Mouse (Mus musculus) MEL (cell line): ENCODE results near the gene Thg1l. TPM values are rescaled to one million over a fixed set of nuclear protein-coding genes. Genes with fewer than 3 reads are reported as not detected.

Source experiments
- DNase-seq: peaks from one replicate; pipeline ENCODE4 v3.0.0; 2011; ENCODE audit warnings: low read depth, low spot score
- H3K27ac ChIP-seq: 2 replicates; pipeline ENCODE4 v1.5.1; 2012; ENCODE audit warnings: low read depth, mild to moderate bottlenecking, control low read depth, low read length, moderate library complexity; ENCODE audit not compliant: control insufficient read depth
- H3K27me3 ChIP-seq, 2 experiments: fragments of 150-350 bp in 1 of 2; sonication (generic) in 1 of 2; 2 replicates each; pipeline ENCODE4 v1.6.1; 2012; ENCODE audit warnings: low read length in 2 of 2, mild to moderate bottlenecking in 2 of 2, improper control_type of control experiment in 1 of 2, moderate library complexity in 1 of 2; ENCODE audit not compliant: insufficient read depth in 2 of 2, control insufficient read depth in 1 of 2
- H3K36me3 ChIP-seq, 2 experiments: 2 replicates each; pipeline ENCODE4 v1.6.1; 2012 to 2014; ENCODE audit warnings: low read length in 2 of 2, improper control_type of control experiment in 1 of 2, inconsistent platforms in 1 of 2, mild to moderate bottlenecking in 1 of 2; ENCODE audit not compliant: insufficient read depth in 2 of 2, control insufficient read depth in 1 of 2
- H3K4me1 ChIP-seq, 2 experiments: fragments of 150-350 bp in 1 of 2; sonication (generic) in 1 of 2; 2 replicates each; pipeline ENCODE4 v1.6.1; 2012; ENCODE audit warnings: low read length in 2 of 2, improper control_type of control experiment in 1 of 2, mild to moderate bottlenecking in 1 of 2; ENCODE audit not compliant: insufficient read depth in 2 of 2, control insufficient read depth in 1 of 2
- H3K4me3 ChIP-seq, 2 experiments: fragments of 150-350 bp in 1 of 2; sonication (generic) in 1 of 2; 2 replicates each; pipeline ENCODE4 v1.5.1; 2012; ENCODE audit warnings: low read depth in 2 of 2, low read length in 2 of 2, mild to moderate bottlenecking in 2 of 2, moderate library complexity in 2 of 2, control low read depth in 1 of 2, improper control_type of control experiment in 1 of 2; ENCODE audit not compliant: control insufficient read depth in 1 of 2, insufficient read depth in 1 of 2
- H3K79me2 ChIP-seq: 2 replicates; pipeline ENCODE4 v1.6.1; 2012; ENCODE audit warnings: mild to moderate bottlenecking, low read length, moderate library complexity; ENCODE audit not compliant: control insufficient read depth, poor library complexity, insufficient read depth
- H3K9ac ChIP-seq: 2 replicates; pipeline ENCODE4 v1.6.1; 2012; ENCODE audit warnings: low read depth, mild to moderate bottlenecking, control low read depth, low read length, moderate library complexity; ENCODE audit not compliant: control insufficient read depth, poor library complexity, severe bottlenecking
- H3K9me3 ChIP-seq: fragments of 150-350 bp; sonication (generic); replicated peaks from 2 replicates; pipeline ENCODE4 v1.6.1; 2012; ENCODE audit warnings: mild to moderate bottlenecking, low read length, improper control_type of control experiment, moderate library complexity; ENCODE audit not compliant: insufficient read depth
- BHLHE40 ChIP-seq: IDR thresholded peaks from 2 replicates; pipeline ENCODE4 v1.6.1; 2012; ENCODE audit warnings: low read depth, mild to moderate bottlenecking, inconsistent platforms, low read length, improper control_type of control experiment, borderline replicate concordance
- CHD1 ChIP-seq: IDR thresholded peaks from 2 replicates; pipeline ENCODE4 v1.6.1; 2012; ENCODE audit warnings: low read depth, mild to moderate bottlenecking, inconsistent platforms, low read length, improper control_type of control experiment
- CTCF ChIP-seq, 3 experiments: IDR thresholded peaks in 2 of 3; conservative IDR thresholded peaks in 1 of 3; 2 replicates each; pipeline ENCODE4 v1.5.1; 2011 to 2012; ENCODE audit warnings: low read length in 3 of 3, low read depth in 2 of 3, mild to moderate bottlenecking in 2 of 3, improper control_type of control experiment in 1 of 3, inconsistent platforms in 1 of 3, mixed read lengths in 1 of 3, moderate library complexity in 1 of 3; ENCODE audit not compliant: control insufficient read depth in 1 of 3, insufficient read depth in 1 of 3, poor library complexity in 1 of 3, severe bottlenecking in 1 of 3
- E2F4 ChIP-seq: IDR thresholded peaks from 2 replicates; pipeline ENCODE4 v1.6.1; 2011; ENCODE audit warnings: low read depth, low read length, improper control_type of control experiment, borderline replicate concordance
- EP300 ChIP-seq, 2 experiments: IDR thresholded peaks; 2 replicates each; pipeline ENCODE4 v1.6.1; 2011; ENCODE audit warnings: improper control_type of control experiment in 2 of 2, low read length in 2 of 2, low read depth in 1 of 2, mild to moderate bottlenecking in 1 of 2
- HCFC1 ChIP-seq: IDR thresholded peaks from 2 replicates; pipeline ENCODE4 v1.6.1; 2012; ENCODE audit warnings: low read depth, mild to moderate bottlenecking, inconsistent platforms, low read length, improper control_type of control experiment, moderate library complexity
- MAFK ChIP-seq: IDR thresholded peaks from 2 replicates; pipeline ENCODE4 v1.6.1; 2011; ENCODE audit warnings: low read depth, mild to moderate bottlenecking, low read length, improper control_type of control experiment, borderline replicate concordance
- MAX ChIP-seq: IDR thresholded peaks from 2 replicates; pipeline ENCODE4 v1.6.1; 2011; ENCODE audit warnings: low read length, improper control_type of control experiment
- MAZ ChIP-seq: IDR thresholded peaks from 2 replicates; pipeline ENCODE4 v1.6.1; 2012; ENCODE audit warnings: low read depth, mild to moderate bottlenecking, inconsistent platforms, low read length, improper control_type of control experiment
- MXI1 ChIP-seq: IDR thresholded peaks from 2 replicates; pipeline ENCODE4 v1.6.1; 2011; ENCODE audit warnings: mild to moderate bottlenecking, low read depth, low read length, improper control_type of control experiment
- MYC ChIP-seq: IDR thresholded peaks from 2 replicates; pipeline ENCODE4 v1.6.1; 2011; ENCODE audit warnings: low read depth, mild to moderate bottlenecking, low read length, improper control_type of control experiment, moderate library complexity
- NELFE ChIP-seq: IDR thresholded peaks from 2 replicates; pipeline ENCODE4 v1.6.1; 2011; ENCODE audit warnings: low read depth, low read length, improper control_type of control experiment
- POLR2AphosphoS2 ChIP-seq: IDR thresholded peaks from 2 replicates; pipeline ENCODE4 v1.6.1; 2011; ENCODE audit warnings: low read length, improper control_type of control experiment
- POLR2AphosphoS5 ChIP-seq: IDR thresholded peaks from 2 replicates; pipeline ENCODE4 v1.6.1; 2012; ENCODE audit warnings: low read depth, borderline replicate concordance, mild to moderate bottlenecking, inconsistent platforms, low read length, moderate library complexity, mixed read lengths
- RAD21 ChIP-seq: IDR thresholded peaks from 2 replicates; pipeline ENCODE4 v1.6.1; 2011; ENCODE audit warnings: mild to moderate bottlenecking, low read depth, low read length, improper control_type of control experiment
- TBP ChIP-seq: IDR thresholded peaks from 2 replicates; pipeline ENCODE4 v1.8.0; 2011; ENCODE audit warnings: low read depth, low read length, improper control_type of control experiment
- TCF12 ChIP-seq: IDR thresholded peaks from 2 replicates; pipeline ENCODE4 v1.6.1; 2014; ENCODE audit warnings: low read depth, mild to moderate bottlenecking, inconsistent platforms, low read length, improper control_type of control experiment, moderate library complexity
- UBTF ChIP-seq: IDR thresholded peaks from 2 replicates; pipeline ENCODE4 v1.6.1; 2012; ENCODE audit warnings: low read depth, mild to moderate bottlenecking, inconsistent platforms, low read length, improper control_type of control experiment, moderate library complexity, borderline replicate concordance; ENCODE audit not compliant: insufficient read depth
- USF1 ChIP-seq: IDR thresholded peaks from 2 replicates; pipeline ENCODE4 v1.6.1; 2014; ENCODE audit warnings: low read depth, mild to moderate bottlenecking, inconsistent platforms, low read length, improper control_type of control experiment, moderate library complexity
- ZMIZ1 ChIP-seq: IDR thresholded peaks from 2 replicates; pipeline ENCODE4 v1.6.1; 2012; ENCODE audit warnings: low read depth, mild to moderate bottlenecking, inconsistent platforms, low read length, improper control_type of control experiment, moderate library complexity
- ZNF384 ChIP-seq: IDR thresholded peaks from 2 replicates; pipeline ENCODE4 v1.6.1; 2012; ENCODE audit warnings: low read depth, mild to moderate bottlenecking, inconsistent platforms, low read length, improper control_type of control experiment
- polyA plus RNA-seq, 2 experiments: library from polyadenylated mRNA; stranded (reverse) in 1 of 2; unstranded in 1 of 2; fragments of >175 nt in 1 of 2; fragments of >200 nt in 1 of 2; gene quantifications; 2 replicates each; pipeline versions ENCODE4 v1.2.1 to v1.2.4; 2012; ENCODE audit warnings: low replicate concordance in 2 of 2, low read depth in 1 of 2; ENCODE audit not compliant: insufficient read length in 2 of 2, insufficient read depth in 1 of 2, missing spikeins in 1 of 2
- total RNA-seq: library from RNA; depleted of rRNA; stranded (reverse); fragments of 300-350 nt; gene quantifications from 2 replicates; pipeline ENCODE4 v1.2.3, GENCODE M21; 2012

Thg1l gene
- total and polyA plus RNA-seq, 3 experiments = 65.8 to 569 (median 77.5) TPM

DNA sequence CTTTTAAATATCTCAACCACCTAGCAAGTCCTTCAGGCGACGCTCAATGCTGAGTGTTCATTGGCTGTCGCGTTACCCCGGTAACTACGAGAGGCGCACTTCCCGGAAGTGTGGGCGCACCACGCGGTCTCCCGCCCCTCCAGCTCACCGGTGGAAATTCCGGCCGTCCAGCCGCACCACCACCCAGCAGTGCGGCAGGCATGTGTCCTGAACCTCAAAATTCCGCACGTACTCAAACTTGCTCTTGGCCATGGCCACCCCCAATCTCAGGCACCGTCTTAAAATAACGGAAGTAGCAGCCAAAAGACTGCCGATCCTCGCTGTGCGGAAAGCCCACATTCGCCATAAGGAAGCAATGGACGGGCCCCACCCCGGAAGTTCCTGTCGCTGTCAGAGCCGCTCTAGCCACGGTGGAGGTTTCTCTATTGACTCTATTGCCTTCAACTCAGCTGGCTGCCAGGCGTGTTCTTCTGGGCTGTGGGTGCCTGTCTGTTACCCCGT lies at the start of gene Thg1l (continued):
- TF ChIP-seq MXI1 = peak; percentile 98
- TF ChIP-seq TBP = peak; percentile 93
- peak; percentile 83; the same call in 1 of the 2 replicates for TF ChIP-seq MAZ
- TF ChIP-seq, all 39 proteins: peak for 17

GRCm38 (mm10) chr11:45992087-45992486 lies 36.8 kb upstream of the Thg1l start:
- H3K9ac ChIP-seq = no peak overlapping the region
- TF ChIP-seq EP300 (IDR thresholded peaks at IDR 0.05; ENCODE audit: low read depth in 1 of 2, low read length in 2 of 2) (no peak), MAX (no peak), MAFK (no peak), USF1 (no peak), RAD21 (no peak), BHLHE40 (no peak), POLR2AphosphoS2 (no peak), HCFC1 (no peak), ZMIZ1 (no peak), MYC (no peak), TBP (no peak), POLR2AphosphoS5 (no peak), ZNF384 (no peak), CTCF (IDR thresholded peaks at IDR 0.05 in 2 of 3, conservative IDR thresholded peaks at IDR 0.05 in 1 of 3; ENCODE audit: control insufficient read depth in 1 of 3, insufficient read depth in 1 of 3, low read depth in 2 of 3, low read length in 3 of 3, poor library complexity in 1 of 3, severe bottlenecking in 1 of 3) (no peak), CHD1 (no peak), NELFE (no peak)
- TF ChIP-seq, all 39 proteins: peak for 0
- no peak overlapping the region for H3K4me3 ChIP-seq

DNA sequence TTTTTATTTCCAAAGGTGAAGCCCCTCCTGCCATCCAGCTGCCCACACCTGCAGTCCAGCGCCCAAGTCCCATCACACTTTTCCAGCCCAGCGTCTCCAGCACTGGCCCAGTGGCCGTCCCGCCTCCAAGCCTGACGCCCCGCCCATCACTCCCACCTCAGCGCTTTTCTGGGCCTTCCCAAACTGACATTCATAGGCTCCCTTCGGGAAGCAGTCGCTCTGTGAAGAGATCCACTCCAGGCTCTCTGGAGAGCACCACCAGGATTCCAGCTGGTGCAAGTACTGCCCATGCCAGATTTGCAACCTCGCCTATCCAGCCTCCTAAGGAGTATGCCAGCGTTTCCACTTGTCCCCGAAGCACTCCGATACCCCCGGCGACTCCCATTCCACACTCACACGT lies 36.3 kb upstream of the Thg1l start:
- Histone ChIP-seq H3K27me3 (peaks cover 0 to 3% of the 10 kb centered on the region in 2 experiments; a peak in 3 of 4 replicates), H3K4me1 (no peaks in the 10 kb centered on the region), H3K36me3 (no peaks in the 10 kb centered on the region), H3K9me3 (no peaks in the 10 kb centered on the region), H3K79me2 (no peaks in the 10 kb centered on the region), H3K4me3 (no peak overlapping the region), H3K27ac (no peak overlapping the region), H3K9ac (no peak overlapping the region)
- DNase-seq = no peak
- TF ChIP-seq EP300 (IDR thresholded peaks at IDR 0.05; ENCODE audit: low read depth in 1 of 2, low read length in 2 of 2) (no peak), TCF12 (no peak), POLR2AphosphoS5 (no peak), E2F4 (no peak), MXI1 (no peak), UBTF (no peak), MAZ (no peak), MYC (no peak)

More at GRCm38 (mm10) chr11:45992087-45992486, 36.8 kb upstream of the Thg1l start:
- peaks cover 0 to 3% of the 10 kb centered on the region in 2 experiments; a peak in 3 of 4 replicates for H3K27me3 ChIP-seq
- no peak for DNase-seq
- H3K36me3 ChIP-seq = no peaks in the 10 kb centered on the region
- H3K79me2 ChIP-seq = no peaks in the 10 kb centered on the region
- no peaks in the 10 kb centered on the region for H3K4me1 ChIP-seq
- H3K27ac ChIP-seq = no peak overlapping the region
- H3K9me3 ChIP-seq = no peaks in the 10 kb centered on the region
